Mouse (Mus musculus): ENCODE results near the gene Prss38. TPM values are rescaled to one million over a fixed set of nuclear protein-coding genes. Genes with fewer than 3 reads are reported as not detected.
"Not testable (repeated sequence)": the region's sequence is repeated elsewhere in the genome, so short reads cannot be mapped to it uniquely, and the experiment has no call there.

Prss38 gene
- polyA plus RNA-seq, 1 experiment from 2014 or later, result not detected

DNA sequence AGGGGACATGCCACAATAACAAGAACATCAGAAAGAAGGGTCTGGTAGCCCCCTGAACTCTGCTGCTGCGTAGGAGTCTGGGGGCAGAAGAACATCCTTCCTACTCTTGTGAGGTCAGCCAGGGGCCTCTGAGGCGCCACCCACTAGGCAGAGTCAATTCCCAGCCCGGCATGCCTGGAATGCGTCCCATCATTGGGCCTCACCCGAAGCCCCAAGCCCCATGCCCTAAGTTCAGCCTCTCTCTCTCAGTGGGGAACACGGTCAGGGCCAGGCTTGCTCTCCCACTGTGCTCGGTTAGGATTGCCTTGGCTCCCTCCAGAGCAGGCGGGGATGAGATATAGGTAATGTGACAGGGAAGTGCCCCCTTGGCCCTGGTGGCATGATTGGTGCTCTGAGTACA, 9.7 kb upstream of the Prss38 start:
- Histone ChIP-seq H3K9me3 (ENCODE audit: control insufficient read depth) (no peaks in the 10 kb centered on the region), H3K27me3 (replicated peaks; ENCODE audit: control insufficient read depth, insufficient read depth, low read length) (no peaks in the 10 kb centered on the region), H3K4me3 (ENCODE audit: low read depth, low read length) (no peak overlapping the region), H3K4me1 (replicated peaks; ENCODE audit: control insufficient read depth, insufficient read depth, low read length) (no peaks in the 10 kb centered on the region), H3K36me3 (ENCODE audit: control insufficient read depth, insufficient read depth) (no peaks in the 10 kb centered on the region), H3K27ac (ENCODE audit: low read depth, low read length) (no peak overlapping the region), H3K9ac (ENCODE audit: low read depth, low read length) (no peak overlapping the region), H3K4me2 (replicated peaks; ENCODE audit: low read depth) (no peak overlapping the region)
- no peak for ATAC-seq
- WGBS, result 14% methylated on average over 8 of the region's 8 CpGs
- no peak for TF ChIP-seq CTCF (IDR thresholded peaks at IDR 0.05; ENCODE audit: low read depth)

GRCm38 (mm10) chr11:59384441-59384959, 9.0 kb upstream of the Prss38 start:
- WGBS, result 29% methylated on average over 7 of the region's 7 CpGs
- H3K9ac ChIP-seq (ENCODE audit: low read depth, low read length), result no peak overlapping the region
- no peaks in the 10 kb centered on the region for H3K36me3 ChIP-seq (ENCODE audit: control insufficient read depth, insufficient read depth)
- H3K4me1 ChIP-seq (replicated peaks; ENCODE audit: control insufficient read depth, insufficient read depth, low read length), result no peaks in the 10 kb centered on the region
- TF ChIP-seq CTCF (IDR thresholded peaks at IDR 0.05; ENCODE audit: low read depth), result no peak
- no peaks in the 10 kb centered on the region for H3K9me3 ChIP-seq (ENCODE audit: control insufficient read depth)
- no peak overlapping the region for H3K27ac ChIP-seq (ENCODE audit: low read depth, low read length)
- no peak overlapping the region for H3K4me2 ChIP-seq (replicated peaks; ENCODE audit: low read depth)
- ATAC-seq, result no peak
- H3K4me3 ChIP-seq (ENCODE audit: low read depth, low read length), result no peak overlapping the region
- no peaks in the 10 kb centered on the region for H3K27me3 ChIP-seq (replicated peaks; ENCODE audit: control insufficient read depth, insufficient read depth, low read length)

DNA sequence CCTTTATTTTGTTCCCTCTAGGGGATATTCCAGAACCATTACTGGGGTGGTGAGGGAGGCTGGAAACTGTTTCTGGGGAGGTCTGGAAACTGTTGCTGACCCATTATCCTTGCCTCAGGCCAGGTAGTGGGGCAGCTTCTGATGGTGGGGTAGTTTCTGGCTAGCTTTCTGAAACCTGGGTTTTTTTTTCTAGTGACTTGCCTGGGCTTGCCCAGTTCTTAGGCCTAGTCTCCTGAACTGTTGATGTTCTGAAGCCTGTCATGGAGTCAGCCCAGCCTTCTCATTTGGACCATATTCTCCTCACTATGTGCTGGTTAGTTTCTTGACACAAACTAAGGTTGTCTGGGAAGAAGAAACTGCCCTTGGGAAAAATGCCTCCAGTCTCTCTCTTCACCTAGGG, 4.1 kb upstream of the Prss38 start:
- H3K36me3 ChIP-seq (ENCODE audit: control insufficient read depth, insufficient read depth), result no peaks in the 10 kb centered on the region
- no peak overlapping the region for H3K4me2 ChIP-seq (replicated peaks; ENCODE audit: low read depth)
- no peak for ATAC-seq
- H3K4me1 ChIP-seq (replicated peaks; ENCODE audit: control insufficient read depth, insufficient read depth, low read length), result no peaks in the 10 kb centered on the region
- H3K27me3 ChIP-seq (replicated peaks; ENCODE audit: control insufficient read depth, insufficient read depth, low read length), result no peaks in the 10 kb centered on the region
- TF ChIP-seq CTCF (IDR thresholded peaks at IDR 0.05; ENCODE audit: low read depth), result no peak
- no peak overlapping the region for H3K9ac ChIP-seq (ENCODE audit: low read depth, low read length)
- no peaks in the 10 kb centered on the region for H3K9me3 ChIP-seq (ENCODE audit: control insufficient read depth)
- H3K27ac ChIP-seq (ENCODE audit: low read depth, low read length), result no peak overlapping the region
- H3K4me3 ChIP-seq (ENCODE audit: low read depth, low read length), result no peak overlapping the region

DNA sequence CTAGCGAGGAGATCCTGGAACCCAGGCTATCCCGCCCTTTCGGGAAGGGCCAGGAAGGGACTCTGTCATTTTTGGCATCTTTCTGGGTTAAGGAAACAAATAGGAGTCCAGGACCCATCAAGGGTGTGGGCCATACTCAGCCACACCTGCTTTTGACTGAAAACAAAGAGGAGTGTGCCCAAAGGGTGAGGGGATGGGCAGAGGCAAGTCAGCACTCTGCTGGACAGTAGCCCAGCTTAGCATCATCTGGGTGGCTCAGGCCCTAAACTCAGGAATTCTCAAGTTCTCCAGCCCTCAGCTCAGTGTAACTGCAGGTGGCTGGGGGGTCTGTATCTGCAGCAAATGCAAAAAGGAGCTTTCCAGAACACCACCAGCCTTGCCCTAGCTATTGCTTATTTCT, 2.5 kb upstream of the Prss38 start:
- H3K4me2 ChIP-seq (replicated peaks; ENCODE audit: low read depth), result no peak overlapping the region
- H3K9ac ChIP-seq (ENCODE audit: low read depth, low read length), result no peak overlapping the region
- H3K9me3 ChIP-seq (ENCODE audit: control insufficient read depth), result no peaks in the 10 kb centered on the region
- H3K4me1 ChIP-seq (replicated peaks; ENCODE audit: control insufficient read depth, insufficient read depth, low read length), result no peaks in the 10 kb centered on the region
- no peak overlapping the region for H3K27ac ChIP-seq (ENCODE audit: low read depth, low read length)
- WGBS, result 77% methylated on average over 3 of the region's 3 CpGs
- H3K27me3 ChIP-seq (replicated peaks; ENCODE audit: control insufficient read depth, insufficient read depth, low read length), result no peaks in the 10 kb centered on the region
- no peak for ATAC-seq
- TF ChIP-seq CTCF (IDR thresholded peaks at IDR 0.05; ENCODE audit: low read depth), result no peak
- H3K4me3 ChIP-seq (ENCODE audit: low read depth, low read length), result no peak overlapping the region
- H3K36me3 ChIP-seq (ENCODE audit: control insufficient read depth, insufficient read depth), result no peaks in the 10 kb centered on the region

GRCm38 (mm10) chr11:59369848-59370247, 5.6 kb downstream of the Prss38 start:
- Histone ChIP-seq H3K36me3 (ENCODE audit: control insufficient read depth, insufficient read depth) (no peaks in the 10 kb centered on the region), H3K9me3 (ENCODE audit: control insufficient read depth) (no peaks in the 10 kb centered on the region), H3K27me3 (replicated peaks; ENCODE audit: control insufficient read depth, insufficient read depth, low read length) (no peaks in the 10 kb centered on the region), H3K4me1 (replicated peaks; ENCODE audit: control insufficient read depth, insufficient read depth, low read length) (no peaks in the 10 kb centered on the region), H3K4me2 (replicated peaks; ENCODE audit: low read depth) (no peak overlapping the region), H3K4me3 (ENCODE audit: low read depth, low read length) (no peak overlapping the region), H3K27ac (ENCODE audit: low read depth, low read length) (no peak overlapping the region), H3K9ac (ENCODE audit: low read depth, low read length) (no peak overlapping the region)
- ATAC-seq, result no peak
- no peak for TF ChIP-seq CTCF (IDR thresholded peaks at IDR 0.05; ENCODE audit: low read depth)
- WGBS, result 79% methylated on average over 11 of the region's 11 CpGs

- not testable (repeated sequence) for H3K9ac ChIP-seq (ENCODE audit: low read depth, low read length); ATAC-seq; H3K4me1 ChIP-seq (replicated peaks; ENCODE audit: control insufficient read depth, insufficient read depth, low read length); H3K36me3 ChIP-seq (ENCODE audit: control insufficient read depth, insufficient read depth); H3K4me3 ChIP-seq (ENCODE audit: low read depth, low read length); H3K4me2 ChIP-seq (replicated peaks; ENCODE audit: low read depth); H3K9me3 ChIP-seq (ENCODE audit: control insufficient read depth); H3K27me3 ChIP-seq (replicated peaks; ENCODE audit: control insufficient read depth, insufficient read depth, low read length); H3K27ac ChIP-seq (ENCODE audit: low read depth, low read length)
- 76% methylated on average over 4 of the region's 4 CpGs for WGBS
These were observed 7.5 kb downstream of the Prss38 start for GRCm38 (mm10) chr11:59367955-59368354.

DNA sequence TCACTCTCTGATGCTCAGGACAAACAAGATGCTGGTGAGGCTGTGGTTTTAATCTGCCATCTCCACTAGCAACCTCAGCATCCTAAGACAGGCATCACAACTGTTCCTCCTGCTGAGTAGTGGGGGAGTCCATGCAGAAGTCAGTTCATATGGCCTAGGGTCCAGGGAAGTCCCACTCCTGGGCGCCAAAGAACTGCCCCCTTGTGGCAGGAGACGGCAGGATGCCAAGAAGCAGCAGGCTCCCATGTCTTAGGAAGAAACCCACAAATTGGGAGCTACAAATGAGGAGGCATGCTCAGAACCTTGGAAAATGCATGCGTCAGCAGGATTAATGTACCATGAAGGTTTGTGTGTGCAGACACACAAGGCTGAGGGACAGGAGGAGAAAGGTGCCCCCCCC, 8.8 kb downstream of the Prss38 start:
- Histone ChIP-seq H3K36me3 (ENCODE audit: control insufficient read depth, insufficient read depth) (no peaks in the 10 kb centered on the region), H3K27ac (ENCODE audit: low read depth, low read length) (no peak overlapping the region), H3K4me2 (replicated peaks; ENCODE audit: low read depth) (no peak overlapping the region), H3K27me3 (replicated peaks; ENCODE audit: control insufficient read depth, insufficient read depth, low read length) (no peaks in the 10 kb centered on the region), H3K9ac (ENCODE audit: low read depth, low read length) (no peak overlapping the region), H3K4me1 (replicated peaks; ENCODE audit: control insufficient read depth, insufficient read depth, low read length) (no peaks in the 10 kb centered on the region), H3K4me3 (ENCODE audit: low read depth, low read length) (no peak overlapping the region), H3K9me3 (ENCODE audit: control insufficient read depth) (no peaks in the 10 kb centered on the region)
- no peak for ATAC-seq
- TF ChIP-seq CTCF (IDR thresholded peaks at IDR 0.05; ENCODE audit: low read depth), result peak; percentile 61
- 47% methylated on average over 3 of the region's 3 CpGs for whole genome bisulfite sequencing
